Comparison of ENCODE assay signal across 8 mouse cellular contexts in genomic region chr3:89963221-89963763, GRCm38 (mm10). TPM values are rescaled to one million over a fixed set of nuclear protein-coding genes. Genes with fewer than 3 reads are reported as not detected.
A peak's percentile ranks its signal among the peaks of the same experiment; 100 is the strongest.
DNase-seq lines count a peak whose midpoint lies in the region; ATAC-seq and TF ChIP-seq lines count a peak whose summit lies in the region.

Gene Atp8b2, minus strand, starts transcription at chr3:89963508.

- H3K79me3 ChIP-seq in C2C12 (ENCODE audit: low read depth) = peaks cover 18% of the 10 kb centered on the region

- H3ac ChIP-seq in C2C12 (ENCODE audit: control insufficient read depth, insufficient read length, low read depth) = peak within 1 kb of the TSS; percentile 94

- H3K4me3 ChIP-seq in C2C12 (ENCODE audit: insufficient read depth, poor library complexity, severe bottlenecking) = peak within 1 kb of the TSS; percentile 73
- peak within 1 kb of the TSS; percentile 96 for H3K4me3 ChIP-seq in embryonic facial prominence, embryonic 12.5 days
- H3K4me3 ChIP-seq in heart, embryonic 12.5 days = peak within 1 kb of the TSS; percentile 93
- peak within 1 kb of the TSS; percentile 69 for H3K4me3 ChIP-seq in liver, postnatal 0 days (ENCODE audit: low read depth, low read length)
- peak within 1 kb of the TSS; percentile 88 for H3K4me3 ChIP-seq in neural tube, embryonic 15.5 days (replicated peaks)

- H3K79me2 ChIP-seq in C2C12 (ENCODE audit: control insufficient read depth, insufficient read depth) = peaks cover 66% of the 10 kb centered on the region

- peak; percentile 71 for DNase-seq in adrenal gland, adult 2 months
- peak; percentile 66 to 75 for DNase-seq in kidney, postnatal 25 days
- peak; percentile 60 for DNase-seq in liver, postnatal 0 days
- peak; percentile 74 to 77 for DNase-seq in thymus, postnatal 36 days

- peak within 1 kb of the TSS; percentile 95 for H3K27ac ChIP-seq in embryonic facial prominence, embryonic 12.5 days
- peak within 1 kb of the TSS; percentile 100 for H3K27ac ChIP-seq in heart, embryonic 12.5 days (ENCODE audit: poor library complexity, severe bottlenecking)
- H3K27ac ChIP-seq in liver, postnatal 0 days (ENCODE audit: low read depth) = peak within 1 kb of the TSS; percentile 68
- H3K27ac ChIP-seq in neural tube, embryonic 15.5 days (replicated peaks) = peak within 1 kb of the TSS; percentile 94

- H3K4me2 ChIP-seq in embryonic facial prominence, embryonic 12.5 days (replicated peaks) = peak within 1 kb of the TSS; percentile 77
- H3K4me2 ChIP-seq in heart, embryonic 12.5 days = peak within 1 kb of the TSS; percentile 98
- peak within 1 kb of the TSS; percentile 88 for H3K4me2 ChIP-seq in liver, postnatal 0 days (ENCODE audit: low read depth, low read length)
- peak within 1 kb of the TSS; percentile 97 for H3K4me2 ChIP-seq in neural tube, embryonic 15.5 days

- peak within 1 kb of the TSS; percentile 93 for H3K9ac ChIP-seq in embryonic facial prominence, embryonic 12.5 days
- H3K9ac ChIP-seq in heart, embryonic 12.5 days = peak within 1 kb of the TSS; percentile 99
- H3K9ac ChIP-seq in liver, postnatal 0 days (replicated peaks) = peak within 1 kb of the TSS; percentile 68
- peak within 1 kb of the TSS; percentile 93 for H3K9ac ChIP-seq in neural tube, embryonic 15.5 days (replicated peaks)

- no peak for TF ChIP-seq EP300 in liver, postnatal 0 days (IDR thresholded peaks at IDR 0.05; ENCODE audit: low read depth)

- under 1% methylated on average over 31 of the region's 35 CpGs for WGBS in embryonic facial prominence, embryonic 12.5 days
- WGBS in heart, embryonic 12.5 days = 1% methylated on average over 34 of the region's 35 CpGs
- WGBS in liver, postnatal 0 days (ENCODE audit: insufficient replicate concordance) = under 1% methylated on average over 28 of the region's 35 CpGs
- under 1% methylated on average over 28 of the region's 35 CpGs for WGBS in neural tube, embryonic 15.5 days

- H3K27me3 ChIP-seq in C2C12 (ENCODE audit: control insufficient read depth, insufficient read depth, insufficient read length) = no peaks in the 10 kb centered on the region
- H3K27me3 ChIP-seq in embryonic facial prominence, embryonic 12.5 days = no peaks in the 10 kb centered on the region
- H3K27me3 ChIP-seq in heart, embryonic 12.5 days (replicated peaks) = no peaks in the 10 kb centered on the region
- peaks cover 11% of the 10 kb centered on the region; the same call in 1 of the 2 replicates for H3K27me3 ChIP-seq in liver, postnatal 0 days (ENCODE audit: insufficient read depth, low read length)
- no peaks in the 10 kb centered on the region for H3K27me3 ChIP-seq in neural tube, embryonic 15.5 days (replicated peaks)

- TF ChIP-seq CTCF in C2C12 (IDR thresholded peaks at IDR 0.05; ENCODE audit: control insufficient read depth, insufficient read depth, insufficient read length) = no peak
- no peak for TF ChIP-seq CTCF in liver, postnatal 0 days (IDR thresholded peaks at IDR 0.05; ENCODE audit: low read depth)

- peak; percentile 36; the same call in 1 of the 2 replicates for ATAC-seq in embryonic facial prominence, embryonic 12.5 days (ENCODE audit: insufficient number of reproducible peaks, insufficient read depth, low FRiP score, low TSS enrichment)
- ATAC-seq in heart, embryonic 12.5 days (ENCODE audit: insufficient number of reproducible peaks, low FRiP score) = peak; percentile 69
- ATAC-seq in liver, postnatal 0 days = no peak
- ATAC-seq in neural tube, embryonic 15.5 days (ENCODE audit: low FRiP score) = peak; percentile 70

- no peaks in the 10 kb centered on the region for H3K9me3 ChIP-seq in embryonic facial prominence, embryonic 12.5 days
- H3K9me3 ChIP-seq in heart, embryonic 12.5 days (replicated peaks) = no peaks in the 10 kb centered on the region
- H3K9me3 ChIP-seq in liver, postnatal 0 days (ENCODE audit: low read length) = no peaks in the 10 kb centered on the region
- no peaks in the 10 kb centered on the region for H3K9me3 ChIP-seq in neural tube, embryonic 15.5 days (replicated peaks)

- H3K36me3 ChIP-seq in C2C12 (ENCODE audit: control insufficient read depth, insufficient read depth) = peaks cover 13% of the 10 kb centered on the region
- peaks cover 14% of the 10 kb centered on the region for H3K36me3 ChIP-seq in embryonic facial prominence, embryonic 12.5 days
- H3K36me3 ChIP-seq in heart, embryonic 12.5 days = peaks cover 14% of the 10 kb centered on the region
- no peaks in the 10 kb centered on the region for H3K36me3 ChIP-seq in liver, postnatal 0 days (replicated peaks; ENCODE audit: insufficient read depth, low read length)
- H3K36me3 ChIP-seq in neural tube, embryonic 15.5 days = peaks cover 3% of the 10 kb centered on the region; the same call in 1 of the 2 replicates

- peaks cover 37% of the 10 kb centered on the region for H3K4me1 ChIP-seq in embryonic facial prominence, embryonic 12.5 days
- peaks cover 46% of the 10 kb centered on the region for H3K4me1 ChIP-seq in heart, embryonic 12.5 days (replicated peaks)
- peaks cover 15% of the 10 kb centered on the region for H3K4me1 ChIP-seq in liver, postnatal 0 days (ENCODE audit: insufficient read depth)
- H3K4me1 ChIP-seq in neural tube, embryonic 15.5 days = peaks cover 65% of the 10 kb centered on the region

TF ChIP-seq in C2C12, 6 proteins besides CTCF, POLR2A, EP300 and RAD21:
- no peak for TF ChIP-seq MYOG (IDR thresholded peaks at IDR 0.05; ENCODE audit: control insufficient read depth, extremely low read depth, insufficient read length)
- TF ChIP-seq CEBPB (IDR thresholded peaks at IDR 0.05; ENCODE audit: low read depth) = no peak
- TF ChIP-seq FOSL1 (IDR thresholded peaks at IDR 0.05; ENCODE audit: insufficient read depth, low read length, poor library complexity, severe bottlenecking) = no peak
- no peak for TF ChIP-seq MYOD1 (IDR thresholded peaks at IDR 0.05; ENCODE audit: control insufficient read depth, insufficient read length, low read depth)
- TF ChIP-seq USF1 (IDR thresholded peaks at IDR 0.05; ENCODE audit: low read depth) = no peak
- TF ChIP-seq MAX (IDR thresholded peaks at IDR 0.05) = no peak

RNA-seq across cellular contexts. Expression of gene Atp8b2, which starts in this region (rescaled TPM):
- polyA plus RNA-seq in C2C12 (2012; fragmentation: generic; extraction: Trizol) = 26.8 TPM
- total RNA-seq in adrenal gland, adult 2 months (2021) = 10 to 100 TPM; 31.9 to 40.1 TPM
- 32.5 and 51.2 TPM in 2 replicates for polyA plus RNA-seq in adrenal gland, adult 2 months (2012; rRNA removed)
- 19.1 and 22.9 TPM in 2 replicates for polyA plus RNA-seq in embryonic facial prominence, embryonic 12.5 days (2016; fragmentation: Nextera tagmentation; extraction: Ambion mirVana)
- polyA plus RNA-seq in heart, embryonic 12.5 days (2016; fragmentation: Nextera tagmentation; extraction: Ambion mirVana) = 20.0 and 20.8 TPM in 2 replicates
- 0.88 and 1.4 TPM in 2 replicates for polyA plus RNA-seq in liver, postnatal 0 days (2015; fragmentation: Nextera tagmentation; extraction: Ambion mirVana)
- polyA plus RNA-seq in neural tube, embryonic 15.5 days (2015; fragmentation: Nextera tagmentation; extraction: Ambion mirVana) = 11.9 and 12.9 TPM in 2 replicates
